Mouse (Mus musculus) MEL (cell line): Measurements from ENCODE around the gene Pstk. TPM values are rescaled to one million over a fixed set of nuclear protein-coding genes. Genes with fewer than 3 reads are reported as not detected.

ENCODE experiments used
- DNase-seq: peaks from one replicate; pipeline ENCODE4 v3.0.0; 2011; ENCODE audit warnings: low read depth, low spot score
- H3K27ac ChIP-seq: 2 replicates; pipeline ENCODE4 v1.5.1; 2012; ENCODE audit warnings: low read depth, mild to moderate bottlenecking, control low read depth, low read length, moderate library complexity; ENCODE audit not compliant: control insufficient read depth
- H3K27me3 ChIP-seq, 2 experiments: fragments of 150-350 bp in 1 of 2; sonication (generic) in 1 of 2; 2 replicates each; pipeline ENCODE4 v1.6.1; 2012; ENCODE audit warnings: low read length in 2 of 2, mild to moderate bottlenecking in 2 of 2, improper control_type of control experiment in 1 of 2, moderate library complexity in 1 of 2; ENCODE audit not compliant: insufficient read depth in 2 of 2, control insufficient read depth in 1 of 2
- H3K36me3 ChIP-seq, 2 experiments: 2 replicates each; pipeline ENCODE4 v1.6.1; 2012 to 2014; ENCODE audit warnings: low read length in 2 of 2, improper control_type of control experiment in 1 of 2, inconsistent platforms in 1 of 2, mild to moderate bottlenecking in 1 of 2; ENCODE audit not compliant: insufficient read depth in 2 of 2, control insufficient read depth in 1 of 2
- H3K4me1 ChIP-seq, 2 experiments: fragments of 150-350 bp in 1 of 2; sonication (generic) in 1 of 2; 2 replicates each; pipeline ENCODE4 v1.6.1; 2012; ENCODE audit warnings: low read length in 2 of 2, improper control_type of control experiment in 1 of 2, mild to moderate bottlenecking in 1 of 2; ENCODE audit not compliant: insufficient read depth in 2 of 2, control insufficient read depth in 1 of 2
- H3K4me3 ChIP-seq, 2 experiments: fragments of 150-350 bp in 1 of 2; sonication (generic) in 1 of 2; 2 replicates each; pipeline ENCODE4 v1.5.1; 2012; ENCODE audit warnings: low read depth in 2 of 2, low read length in 2 of 2, mild to moderate bottlenecking in 2 of 2, moderate library complexity in 2 of 2, control low read depth in 1 of 2, improper control_type of control experiment in 1 of 2; ENCODE audit not compliant: control insufficient read depth in 1 of 2, insufficient read depth in 1 of 2
- H3K79me2 ChIP-seq: 2 replicates; pipeline ENCODE4 v1.6.1; 2012; ENCODE audit warnings: mild to moderate bottlenecking, low read length, moderate library complexity; ENCODE audit not compliant: control insufficient read depth, poor library complexity, insufficient read depth
- H3K9ac ChIP-seq: 2 replicates; pipeline ENCODE4 v1.6.1; 2012; ENCODE audit warnings: low read depth, mild to moderate bottlenecking, control low read depth, low read length, moderate library complexity; ENCODE audit not compliant: control insufficient read depth, poor library complexity, severe bottlenecking
- H3K9me3 ChIP-seq: fragments of 150-350 bp; sonication (generic); replicated peaks from 2 replicates; pipeline ENCODE4 v1.6.1; 2012; ENCODE audit warnings: mild to moderate bottlenecking, low read length, improper control_type of control experiment, moderate library complexity; ENCODE audit not compliant: insufficient read depth
- CHD1 ChIP-seq: IDR thresholded peaks from 2 replicates; pipeline ENCODE4 v1.6.1; 2012; ENCODE audit warnings: low read depth, mild to moderate bottlenecking, inconsistent platforms, low read length, improper control_type of control experiment
- CHD2 ChIP-seq: IDR thresholded peaks from 2 replicates; pipeline ENCODE4 v1.6.1; 2011; ENCODE audit warnings: low read length, improper control_type of control experiment
- CTCF ChIP-seq, 3 experiments: IDR thresholded peaks in 2 of 3; conservative IDR thresholded peaks in 1 of 3; 2 replicates each; pipeline ENCODE4 v1.5.1; 2011 to 2012; ENCODE audit warnings: low read length in 3 of 3, low read depth in 2 of 3, mild to moderate bottlenecking in 2 of 3, improper control_type of control experiment in 1 of 3, inconsistent platforms in 1 of 3, mixed read lengths in 1 of 3, moderate library complexity in 1 of 3; ENCODE audit not compliant: control insufficient read depth in 1 of 3, insufficient read depth in 1 of 3, poor library complexity in 1 of 3, severe bottlenecking in 1 of 3
- E2F4 ChIP-seq: IDR thresholded peaks from 2 replicates; pipeline ENCODE4 v1.6.1; 2011; ENCODE audit warnings: low read depth, low read length, improper control_type of control experiment, borderline replicate concordance
- EP300 ChIP-seq, 2 experiments: IDR thresholded peaks; 2 replicates each; pipeline ENCODE4 v1.6.1; 2011; ENCODE audit warnings: improper control_type of control experiment in 2 of 2, low read length in 2 of 2, low read depth in 1 of 2, mild to moderate bottlenecking in 1 of 2
- ETS1 ChIP-seq: IDR thresholded peaks from 2 replicates; pipeline ENCODE4 v1.6.1; 2012; ENCODE audit warnings: low read depth, mild to moderate bottlenecking, inconsistent platforms, low read length, improper control_type of control experiment, moderate library complexity
- GABPA ChIP-seq: IDR thresholded peaks from 2 replicates; pipeline ENCODE4 v1.6.1; 2012; ENCODE audit warnings: low read depth, mild to moderate bottlenecking, inconsistent platforms, low read length, improper control_type of control experiment, moderate library complexity
- GATA1 ChIP-seq: IDR thresholded peaks from 2 replicates; pipeline ENCODE4 v1.6.1; 2011; ENCODE audit warnings: low read depth, low read length, improper control_type of control experiment
- HCFC1 ChIP-seq: IDR thresholded peaks from 2 replicates; pipeline ENCODE4 v1.6.1; 2012; ENCODE audit warnings: low read depth, mild to moderate bottlenecking, inconsistent platforms, low read length, improper control_type of control experiment, moderate library complexity
- JUND ChIP-seq: IDR thresholded peaks from 2 replicates; pipeline ENCODE4 v1.6.1; 2011; ENCODE audit warnings: low read depth, mild to moderate bottlenecking, improper control_type of control experiment, low read length
- KAT2A ChIP-seq: conservative IDR thresholded peaks from 2 replicates; pipeline ENCODE4 v1.6.1; 2012; ENCODE audit warnings: low read depth, low read length, improper control_type of control experiment, inconsistent platforms
- MAX ChIP-seq: IDR thresholded peaks from 2 replicates; pipeline ENCODE4 v1.6.1; 2011; ENCODE audit warnings: low read length, improper control_type of control experiment
- MEF2A ChIP-seq: IDR thresholded peaks from 2 replicates; pipeline ENCODE4 v1.6.1; 2014; ENCODE audit warnings: low read depth, mild to moderate bottlenecking, inconsistent platforms, low read length, improper control_type of control experiment; ENCODE audit not compliant: poor library complexity, insufficient replicate concordance, severe bottlenecking; ENCODE audit errors: extremely low read depth
- MXI1 ChIP-seq: IDR thresholded peaks from 2 replicates; pipeline ENCODE4 v1.6.1; 2011; ENCODE audit warnings: mild to moderate bottlenecking, low read depth, low read length, improper control_type of control experiment
- MYC ChIP-seq: IDR thresholded peaks from 2 replicates; pipeline ENCODE4 v1.6.1; 2011; ENCODE audit warnings: low read depth, mild to moderate bottlenecking, low read length, improper control_type of control experiment, moderate library complexity
- POLR2A ChIP-seq, 2 experiments: IDR thresholded peaks; 2 replicates each; pipeline ENCODE4 v1.6.1; 2011 to 2012; ENCODE audit warnings: low read length in 2 of 2, mild to moderate bottlenecking in 2 of 2, control low read depth in 1 of 2, improper control_type of control experiment in 1 of 2, low read depth in 1 of 2, moderate library complexity in 1 of 2; ENCODE audit not compliant: control insufficient read depth in 1 of 2, insufficient read depth in 1 of 2, poor library complexity in 1 of 2
- RAD21 ChIP-seq: IDR thresholded peaks from 2 replicates; pipeline ENCODE4 v1.6.1; 2011; ENCODE audit warnings: mild to moderate bottlenecking, low read depth, low read length, improper control_type of control experiment
- RCOR1 ChIP-seq: IDR thresholded peaks from 2 replicates; pipeline ENCODE4 v1.6.1; 2012; ENCODE audit warnings: low read depth, mild to moderate bottlenecking, inconsistent platforms, low read length, improper control_type of control experiment
- SIN3A ChIP-seq: IDR thresholded peaks from 2 replicates; pipeline ENCODE4 v1.6.1; 2012; ENCODE audit warnings: low read length, improper control_type of control experiment, inconsistent platforms
- SMC3 ChIP-seq: IDR thresholded peaks from 2 replicates; pipeline ENCODE4 v1.6.1; 2011; ENCODE audit warnings: low read depth, low read length, improper control_type of control experiment
- TAL1 ChIP-seq: IDR thresholded peaks from 2 replicates; pipeline ENCODE4 v1.6.1; 2012; ENCODE audit warnings: mild to moderate bottlenecking, inconsistent platforms, low read length, moderate library complexity, mixed read lengths
- TCF12 ChIP-seq: IDR thresholded peaks from 2 replicates; pipeline ENCODE4 v1.6.1; 2014; ENCODE audit warnings: low read depth, mild to moderate bottlenecking, inconsistent platforms, low read length, improper control_type of control experiment, moderate library complexity
- USF1 ChIP-seq: IDR thresholded peaks from 2 replicates; pipeline ENCODE4 v1.6.1; 2014; ENCODE audit warnings: low read depth, mild to moderate bottlenecking, inconsistent platforms, low read length, improper control_type of control experiment, moderate library complexity
- ZC3H11A ChIP-seq: IDR thresholded peaks from 2 replicates; pipeline ENCODE4 v1.6.1; 2012; ENCODE audit warnings: low read depth, mild to moderate bottlenecking, inconsistent platforms, low read length, improper control_type of control experiment
- ZKSCAN1 ChIP-seq: IDR thresholded peaks from 2 replicates; pipeline ENCODE4 v1.6.1; 2012; ENCODE audit warnings: low read depth, mild to moderate bottlenecking, inconsistent platforms, low read length, improper control_type of control experiment, moderate library complexity
- ZMIZ1 ChIP-seq: IDR thresholded peaks from 2 replicates; pipeline ENCODE4 v1.6.1; 2012; ENCODE audit warnings: low read depth, mild to moderate bottlenecking, inconsistent platforms, low read length, improper control_type of control experiment, moderate library complexity
- ZNF384 ChIP-seq: IDR thresholded peaks from 2 replicates; pipeline ENCODE4 v1.6.1; 2012; ENCODE audit warnings: low read depth, mild to moderate bottlenecking, inconsistent platforms, low read length, improper control_type of control experiment
- polyA plus RNA-seq, 2 experiments: library from polyadenylated mRNA; stranded (reverse) in 1 of 2; unstranded in 1 of 2; fragments of >175 nt in 1 of 2; fragments of >200 nt in 1 of 2; gene quantifications; 2 replicates each; pipeline versions ENCODE4 v1.2.1 to v1.2.4; 2012; ENCODE audit warnings: low replicate concordance in 2 of 2, low read depth in 1 of 2; ENCODE audit not compliant: insufficient read length in 2 of 2, insufficient read depth in 1 of 2, missing spikeins in 1 of 2
- total RNA-seq: library from RNA; depleted of rRNA; stranded (reverse); fragments of 300-350 nt; gene quantifications from 2 replicates; pipeline ENCODE4 v1.2.3, GENCODE M21; 2012

Pstk gene
- total and polyA plus RNA-seq, 3 experiments = 36.1 to 57.5 TPM; not detected in 1

DNA sequence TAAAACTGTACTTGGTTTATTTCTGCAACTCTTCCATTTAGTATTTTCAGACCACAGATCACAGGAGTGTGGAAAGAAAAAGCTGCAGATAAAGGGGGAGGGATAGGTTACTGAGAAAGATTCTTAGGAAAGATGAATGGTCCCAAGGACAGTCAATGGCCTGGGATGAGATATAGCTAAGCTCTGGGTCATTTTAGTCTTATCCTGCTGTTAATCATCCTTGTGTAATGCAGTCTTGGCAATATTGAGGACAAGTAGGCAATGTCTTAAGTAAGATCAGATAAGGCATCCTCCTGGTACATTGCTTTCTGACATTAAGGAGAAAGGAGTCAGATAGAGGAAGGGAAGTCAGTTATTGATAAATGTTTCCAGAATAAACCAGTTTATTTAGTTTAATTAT lies 46.7 kb downstream of the Pstk start:
- no peak for DNase-seq
- H3K79me2 ChIP-seq = no peaks in the 10 kb centered on the region
- no peak overlapping the region for H3K9ac ChIP-seq
- no peaks in the 10 kb centered on the region for H3K27me3 ChIP-seq
- no peak overlapping the region for H3K4me3 ChIP-seq
- no peaks in the 10 kb centered on the region for H3K36me3 ChIP-seq
- no peaks in the 10 kb centered on the region for H3K9me3 ChIP-seq
- TF ChIP-seq KAT2A (no peak), ZC3H11A (no peak), POLR2A (IDR thresholded peaks at IDR 0.05; ENCODE audit: control insufficient read depth in 1 of 2, insufficient read depth in 1 of 2, low read depth in 1 of 2, low read length in 2 of 2, poor library complexity in 1 of 2) (no peak), JUND (no peak), CTCF (IDR thresholded peaks at IDR 0.05 in 2 of 3, conservative IDR thresholded peaks at IDR 0.05 in 1 of 3; ENCODE audit: control insufficient read depth in 1 of 3, insufficient read depth in 1 of 3, low read depth in 2 of 3, low read length in 3 of 3, poor library complexity in 1 of 3, severe bottlenecking in 1 of 3) (no peak), GATA1 (no peak), MYC (no peak), RAD21 (no peak), MEF2A (no peak), CHD2 (no peak), SIN3A (no peak), CHD1 (no peak), ZNF384 (no peak), HCFC1 (no peak), MXI1 (no peak), ZKSCAN1 (no peak), MAX (no peak), GABPA (no peak), SMC3 (no peak), USF1 (no peak)
- TF ChIP-seq, all 39 proteins: peak for 0
- Histone ChIP-seq H3K27ac (no peak overlapping the region), H3K4me1 (no peaks in the 10 kb centered on the region)

DNA sequence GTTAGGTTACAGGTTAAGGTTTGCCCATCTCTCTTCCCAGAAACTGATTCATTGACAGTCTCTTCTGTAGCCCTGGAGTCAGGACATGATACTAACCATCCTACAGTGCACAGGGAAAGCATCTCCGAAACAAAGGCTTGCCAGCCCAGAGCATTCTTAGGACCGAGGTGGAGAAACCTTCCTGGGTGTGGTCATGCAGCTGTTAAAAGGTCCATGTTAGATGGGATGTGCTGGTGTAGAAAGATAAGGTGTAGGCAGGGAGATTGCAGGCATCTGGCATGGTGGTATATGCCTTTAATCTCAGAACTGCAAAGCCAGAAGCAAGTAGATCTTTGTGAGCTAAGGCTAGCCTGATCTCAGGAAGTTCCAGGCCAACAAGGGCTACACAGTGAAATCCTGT lies 54.0 kb downstream of the Pstk start:
- Histone ChIP-seq H3K27ac (no peak overlapping the region), H3K79me2 (no peaks in the 10 kb centered on the region), H3K4me1 (peaks cover 0 to 9% of the 10 kb centered on the region in 2 experiments; a peak in 3 of 4 replicates), H3K9me3 (no peaks in the 10 kb centered on the region), H3K36me3 (peaks cover 0 to 5% of the 10 kb centered on the region in 2 experiments; a peak in 2 of 4 replicates), H3K4me3 (no peak overlapping the region), H3K27me3 (no peaks in the 10 kb centered on the region), H3K9ac (no peak overlapping the region)
- peak; percentile 88 for TF ChIP-seq TAL1
- peak; percentile 79 for TF ChIP-seq RCOR1
- TF ChIP-seq TCF12 = peak; percentile 93
- no peak for TF ChIP-seq HCFC1
- no peak for TF ChIP-seq CHD2
- TF ChIP-seq E2F4 = no peak
- peak; percentile 78 for TF ChIP-seq ETS1
- no peak for TF ChIP-seq CTCF (IDR thresholded peaks at IDR 0.05 in 2 of 3, conservative IDR thresholded peaks at IDR 0.05 in 1 of 3; ENCODE audit: control insufficient read depth in 1 of 3, insufficient read depth in 1 of 3, low read depth in 2 of 3, low read length in 3 of 3, poor library complexity in 1 of 3, severe bottlenecking in 1 of 3)
- TF ChIP-seq GATA1 = peak; percentile 89
- TF ChIP-seq EP300 (IDR thresholded peaks at IDR 0.05; ENCODE audit: low read depth in 1 of 2, low read length in 2 of 2) = peak; percentile 79 to 91
- TF ChIP-seq MYC = no peak
- no peak for TF ChIP-seq ZMIZ1
- no peak for TF ChIP-seq RAD21
- TF ChIP-seq, all 39 proteins: peak for 6
- peak; percentile 71 for DNase-seq
